Mouse (Mus musculus) heart, adult 2 months (tissue): Measurements from ENCODE around the gene Tbc1d1.

Experiments
- CTCF ChIP-seq: fragments of 200-600 bp; IDR thresholded peaks from 2 replicates; pipeline ENCODE4 v1.8.1; 2022; ENCODE audit warnings: antibody characterized with exemption, mild to moderate bottlenecking, moderate library complexity
- POLR2A ChIP-seq: fragments of 200-500 bp; IDR thresholded peaks from 2 replicates; pipeline ENCODE4 v1.6.1; 2011; ENCODE audit warnings: mild to moderate bottlenecking, low read depth, low read length, control low read depth; ENCODE audit not compliant: insufficient read depth

DNA sequence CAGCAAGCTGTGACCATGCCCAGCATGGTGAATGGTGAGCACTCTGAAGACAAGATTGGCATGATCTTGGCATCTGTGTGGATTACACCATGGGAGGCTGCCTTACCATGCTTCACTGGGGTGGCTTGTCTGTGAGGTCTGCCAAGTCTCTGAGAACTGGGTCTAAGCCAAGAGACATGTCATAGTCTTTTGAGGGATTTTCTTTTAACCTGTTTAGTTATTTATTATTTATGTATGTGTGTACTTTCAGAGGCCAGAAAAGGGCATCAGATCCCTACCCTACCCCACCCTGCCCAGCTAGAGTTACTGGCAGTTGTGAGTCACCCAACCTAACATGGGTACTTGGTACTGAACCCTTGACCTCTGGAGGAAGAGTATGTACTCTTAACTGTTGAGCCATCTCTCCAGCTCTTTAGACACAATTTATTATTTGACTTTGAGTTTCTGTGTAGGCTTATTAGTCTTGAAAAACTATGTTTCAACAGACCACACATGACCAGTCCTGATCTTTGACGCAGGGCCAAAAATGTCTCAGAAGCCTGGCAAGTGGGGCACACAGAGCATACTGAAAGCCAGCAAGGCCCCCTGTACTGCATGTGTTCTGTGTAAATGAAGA is 40.3 kb downstream of the Tbc1d1 start:
- no peak for TF ChIP-seq POLR2A
- no peak for TF ChIP-seq CTCF
